ENCODE assay signal across 8 mouse cellular contexts in the genomic region with DNA sequence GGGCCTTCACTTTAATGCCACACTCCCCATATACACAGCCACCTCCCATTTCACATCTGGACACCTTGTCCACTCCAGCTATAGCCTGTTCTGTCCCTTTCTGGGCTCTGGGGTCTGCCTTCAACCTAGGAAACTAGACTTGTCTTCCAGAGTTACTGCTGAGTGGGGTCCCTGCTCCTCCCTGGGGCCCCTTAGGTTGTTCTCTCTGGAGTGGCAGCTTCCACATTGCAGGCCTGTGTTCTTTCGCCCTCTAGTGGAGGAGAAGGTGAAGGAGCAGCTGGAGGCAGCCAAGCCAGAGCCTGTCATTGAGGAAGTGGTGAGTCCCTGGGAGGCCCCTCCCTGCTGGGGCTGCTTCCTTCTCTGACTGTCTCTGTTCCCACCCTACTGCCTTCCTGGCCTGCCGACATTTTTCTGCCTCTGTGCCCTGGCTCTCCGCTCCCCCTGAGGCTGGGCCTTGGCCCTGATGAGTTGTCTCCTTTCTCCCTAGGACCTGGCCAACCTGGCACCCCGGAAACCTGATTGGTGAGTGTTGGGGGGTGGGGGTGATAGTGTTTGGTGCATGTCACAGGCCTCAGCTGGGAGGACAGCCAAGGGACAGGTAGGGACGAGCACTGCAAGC. TPM values are rescaled to one million over a fixed set of nuclear protein-coding genes. Genes with fewer than 3 reads are reported as not detected.
DNase-seq lines count a peak whose midpoint lies in the region; ATAC-seq and TF ChIP-seq lines count a peak whose summit lies in the region.

No protein-coding gene starts in this region.

- TF ChIP-seq CTCF in gastrocnemius, adult 2 months (IDR thresholded peaks at IDR 0.05): peak; percentile 99; the same call in 1 of the 2 replicates
- peak; percentile 96 for TF ChIP-seq CTCF in left cerebral cortex, adult 2 months (IDR thresholded peaks at IDR 0.05)

- H3K4me3 ChIP-seq in gastrocnemius, adult 2 months: peak overlapping the region; percentile 60
- H3K4me3 ChIP-seq in hindbrain, embryonic 16.5 days (ENCODE audit: low read length): no peak overlapping the region
- H3K4me3 ChIP-seq in left cerebral cortex, adult 2 months: peak overlapping the region; percentile 15; the same call in 1 of the 2 replicates

- DNase-seq in T-cell, adult 2 months (ENCODE audit: low spot score): peak; percentile 89
- DNase-seq in cerebellum, postnatal 4 days (ENCODE audit: low spot score in 2 of 2): peak; percentile 45 to 69
- peak; percentile 78 for DNase-seq in gastrocnemius, adult 2 months
- DNase-seq in left cerebral cortex, adult 2 months (ENCODE audit: extremely low spot score in 1 of 2, low spot score in 2 of 2): peak; percentile 72 to 78
- DNase-seq in right cerebral cortex, adult 18-20 months: peak; percentile 80
- DNase-seq in urinary bladder, postnatal 10 days (ENCODE audit: low spot score): peak; percentile 38

- H3K4me2 ChIP-seq in hindbrain, embryonic 16.5 days (ENCODE audit: low read length): no peak overlapping the region

- peaks cover 4% of the 10 kb centered on the region for H3K36me3 ChIP-seq in hindbrain, embryonic 16.5 days (ENCODE audit: control insufficient read depth, insufficient read depth, low read length)

- no peaks in the 10 kb centered on the region for H3K4me1 ChIP-seq in hindbrain, embryonic 16.5 days (ENCODE audit: control insufficient read depth, insufficient read depth, low read depth, low read length)

- no peak overlapping the region for H3K9ac ChIP-seq in hindbrain, embryonic 16.5 days (ENCODE audit: low read depth, low read length)

- peak overlapping the region; percentile 64 for H3K27ac ChIP-seq in gastrocnemius, adult 2 months
- no peak overlapping the region for H3K27ac ChIP-seq in hindbrain, embryonic 16.5 days (ENCODE audit: low read depth, low read length)
- peak overlapping the region; percentile 62 for H3K27ac ChIP-seq in left cerebral cortex, adult 2 months

- intact Hi-C loops in gastrocnemius, adult 2 months (cut with DNase I): loop anchor here (1.0 to 5.0 kb wide), 4 partner anchors 57 to 299 kb away; a partner anchor contains a TSS
- intact Hi-C loops in left cerebral cortex, adult 2 months (cut with DNase I): loop anchor here (1.0 to 5.0 kb wide), 5 partner anchors 37 to 299 kb away; a partner anchor contains a TSS

- peak; percentile 83 for ATAC-seq in hindbrain, embryonic 16.5 days
- ATAC-seq in megakaryocyte, adult 5-6 weeks (ENCODE audit: poor library complexity, severe bottlenecking): peak; percentile 97

- H3K9me3 ChIP-seq in hindbrain, embryonic 16.5 days (ENCODE audit: control insufficient read depth, low read length): no peaks in the 10 kb centered on the region

- no peaks in the 10 kb centered on the region for H3K27me3 ChIP-seq in hindbrain, embryonic 16.5 days (replicated peaks; ENCODE audit: control insufficient read depth, insufficient read depth, low read length)

- 48% methylated on average over 5 of the region's 5 CpGs for WGBS in hindbrain, embryonic 16.5 days

RNA-seq across cellular contexts. Expression of a gene that starts 31.9 kb away (rescaled TPM):
- 1,000 to 10,000 TPM in 1 of 2 experiments, 100 to 1,000 TPM in 1; 528 to 1,790 TPM for total RNA-seq in gastrocnemius, adult 2 months (2021)
- polyA plus RNA-seq in hindbrain, embryonic 16.5 days (2015; fragmentation: Nextera tagmentation; extraction: Ambion mirVana): 1.1 and 2.3 TPM in 2 replicates
- total RNA-seq in left cerebral cortex, adult 2 months (2021): not detected
- total RNA-seq in megakaryocyte, adult 5-6 weeks (2015): not detected in 2 replicates
- not detected in 2 replicates for total RNA-seq in megakaryocyte, adult 5-6 weeks (2017)

RNA-seq across cellular contexts. Expression of a gene that starts 37.2 kb away (rescaled TPM):
- total RNA-seq in gastrocnemius, adult 2 months (2021): 1 to 10 TPM in 1 of 2 experiments, under 1 TPM in 1; 0.99 to 1.3 TPM
- 12.3 and 13.6 TPM in 2 replicates for polyA plus RNA-seq in hindbrain, embryonic 16.5 days (2015; fragmentation: Nextera tagmentation; extraction: Ambion mirVana)
- total RNA-seq in left cerebral cortex, adult 2 months (2021): 1 to 10 TPM; 5.8 to 7.2 TPM
- total RNA-seq in megakaryocyte, adult 5-6 weeks (2015): not detected in 2 replicates
- 0.77 TPM in 1 of 2 replicates, not detected in the other for total RNA-seq in megakaryocyte, adult 5-6 weeks (2017)

RNA-seq across cellular contexts. Expression of a gene that starts 53.4 kb away (rescaled TPM):
- total RNA-seq in gastrocnemius, adult 2 months (2021): 10 to 100 TPM; 43.4 to 51.7 TPM
- 88.5 and 101 TPM in 2 replicates for polyA plus RNA-seq in hindbrain, embryonic 16.5 days (2015; fragmentation: Nextera tagmentation; extraction: Ambion mirVana)
- total RNA-seq in left cerebral cortex, adult 2 months (2021): 10 to 100 TPM; 56.2 to 56.9 TPM
- 204 and 210 TPM in 2 replicates for total RNA-seq in megakaryocyte, adult 5-6 weeks (2015)
- total RNA-seq in megakaryocyte, adult 5-6 weeks (2017): 165 and 180 TPM in 2 replicates

RNA-seq across cellular contexts. Expression of a gene that starts 55.8 kb away (rescaled TPM):
- total RNA-seq in gastrocnemius, adult 2 months (2021): 1 to 10 TPM; 4.7 to 5.0 TPM
- polyA plus RNA-seq in hindbrain, embryonic 16.5 days (2015; fragmentation: Nextera tagmentation; extraction: Ambion mirVana): 3.2 and 4.8 TPM in 2 replicates
- 10 to 100 TPM; 12.6 to 14.4 TPM for total RNA-seq in left cerebral cortex, adult 2 months (2021)
- total RNA-seq in megakaryocyte, adult 5-6 weeks (2015): 42.1 and 52.5 TPM in 2 replicates
- 29.1 and 35.9 TPM in 2 replicates for total RNA-seq in megakaryocyte, adult 5-6 weeks (2017)

Comparison
In these comparisons a context has a peak if more than half of its experiments do, and no peak if none do; other contexts are left out.
1. DNase-seq: peak in every context shown above with its lines; median percentile 89 in T-cell, adult 2 months; 80 in right cerebral cortex, adult 18-20 months; 78 in gastrocnemius, adult 2 months; 75 in left cerebral cortex, adult 2 months; 57 in cerebellum, postnatal 4 days; 38 in urinary bladder, postnatal 10 days.
2. RNA of a gene that starts 31.9 kb away (total RNA-seq): 528 to 1,790 TPM in gastrocnemius, adult 2 months; not detected in left cerebral cortex, adult 2 months and not detected in megakaryocyte, adult 5-6 weeks; every median in the first group is over 100 times any median in the second.